Mouse (Mus musculus) olfactory bulb, adult 2 months (tissue): ENCODE measurements at regions not wholly inside any gene's neighbourhood (a gene's known extent, or its start where the extent isn't known, plus 50 kb on each side); places are given as distances from the start of the nearest gene placed in this dataset.

Source experiments
- CTCF ChIP-seq: fragments of 200-500 bp; IDR thresholded peaks from 2 replicates; pipeline ENCODE4 v1.5.1; 2012; ENCODE audit warnings: low read depth, mild to moderate bottlenecking, low read length, moderate library complexity; ENCODE audit not compliant: insufficient read depth
- POLR2A ChIP-seq: fragments of 200-500 bp; IDR thresholded peaks from 2 replicates; pipeline ENCODE4 v1.6.1; 2012; ENCODE audit warnings: mild to moderate bottlenecking, low read depth, low read length, moderate library complexity; ENCODE audit not compliant: insufficient read depth

GRCm38 (mm10) chr12:11993513-11993912 lies 268.4 kb upstream of the Fam49a start:
- TF ChIP-seq CTCF: no peak
- TF ChIP-seq POLR2A: no peak
